Mouse (Mus musculus) bone marrow macrophage, adult 2 months (primary cell): ENCODE data around the gene Tiam1.

ENCODE experiments used
- CTCF ChIP-seq: IDR thresholded peaks from 2 replicates; pipeline ENCODE4 v1.5.1; 2012; ENCODE audit warnings: low read depth, mild to moderate bottlenecking, low read length, moderate library complexity
- POLR2A ChIP-seq: IDR thresholded peaks from 2 replicates; pipeline ENCODE4 v1.6.1; 2012; ENCODE audit warnings: mild to moderate bottlenecking, low read depth, low read length, borderline replicate concordance

DNA sequence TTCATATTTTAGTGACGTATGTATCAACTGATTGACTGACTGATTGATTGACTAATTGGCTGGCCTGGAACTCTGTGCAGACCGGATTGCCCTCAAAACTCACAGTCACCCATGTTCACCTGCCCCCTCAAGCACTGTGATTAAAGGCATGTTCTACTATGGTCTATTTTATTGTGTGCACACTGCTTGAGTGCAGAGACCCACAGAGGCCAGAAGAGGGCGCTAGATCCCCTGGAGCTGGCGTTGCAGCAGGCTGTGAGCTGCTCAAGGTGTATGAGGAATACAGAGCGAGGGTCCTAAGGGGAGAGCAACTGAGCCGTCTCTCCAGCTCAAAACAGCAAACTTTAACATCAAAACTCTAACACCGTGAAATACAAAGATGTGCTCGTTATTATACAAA lies 202.9 kb downstream of the Tiam1 start:
- TF ChIP-seq POLR2A = no peak
- TF ChIP-seq CTCF = no peak
